ENCODE assay signal across 8 mouse cellular contexts in the genomic region with DNA sequence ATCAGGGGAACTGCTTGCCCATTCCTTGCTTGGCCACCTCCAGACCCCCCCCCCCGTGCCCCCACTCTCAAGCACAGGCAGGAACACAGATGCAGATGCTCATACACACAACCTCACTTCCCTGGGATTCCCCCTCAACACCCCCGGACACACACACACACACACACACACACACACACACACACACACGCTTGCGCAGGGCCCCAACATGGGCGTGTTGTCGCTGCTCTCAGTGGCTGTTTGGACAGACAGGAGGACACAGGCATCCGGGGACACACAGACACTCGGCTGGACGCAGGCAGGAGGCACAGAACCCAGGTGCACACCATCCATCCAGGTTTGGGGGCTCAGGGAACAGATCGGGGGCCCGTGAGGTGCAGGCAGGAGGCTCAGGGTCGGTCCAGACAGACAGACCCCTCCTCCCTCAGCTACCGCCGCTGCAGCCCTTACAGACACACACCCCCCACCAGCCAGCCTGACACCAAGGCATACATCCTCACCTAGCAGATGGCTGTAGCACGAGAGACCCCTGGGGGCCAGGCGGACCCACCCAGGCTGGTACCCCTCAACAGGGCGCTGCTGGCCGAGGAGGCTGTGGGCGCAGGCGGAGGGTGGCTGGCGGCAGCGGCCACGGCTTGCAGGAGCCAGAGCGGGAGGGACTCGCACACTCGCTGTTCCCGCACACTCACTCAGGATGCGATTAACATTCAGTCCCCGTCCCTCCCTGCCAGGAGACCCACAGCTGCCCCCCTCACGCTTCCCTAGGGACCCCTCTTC. TPM values are rescaled to one million over a fixed set of nuclear protein-coding genes. Genes with fewer than 3 reads are reported as not detected.
DNase-seq lines count a peak whose midpoint lies in the region; ATAC-seq and TF ChIP-seq lines count a peak whose summit lies in the region.

No protein-coding gene starts in this region.

- H3K27me3 ChIP-seq in heart, embryonic 16.5 days (ENCODE audit: control insufficient read depth, insufficient read depth, low read length), result peaks cover 41% of the 10 kb centered on the region
- peaks cover 63% of the 10 kb centered on the region for H3K27me3 ChIP-seq in midbrain, embryonic 12.5 days

- intact Hi-C loops in left cerebral cortex, postnatal 4 days (cut with DNase I), result loop anchor here (5.0 kb wide), 1 partner anchor 137 kb away; no protein-coding TSS in a partner anchor

- WGBS in heart, embryonic 16.5 days, result 3% methylated on average over 30 of the region's 30 CpGs
- WGBS in midbrain, embryonic 12.5 days, result 2% methylated on average over 30 of the region's 30 CpGs

- H3K4me2 ChIP-seq in heart, embryonic 16.5 days (ENCODE audit: low read depth, low read length), result peak overlapping the region; percentile 59
- peak overlapping the region; percentile 53 for H3K4me2 ChIP-seq in midbrain, embryonic 12.5 days (replicated peaks)

- no peak overlapping the region for H3K27ac ChIP-seq in cortical plate, adult 2 months (ENCODE audit: insufficient read depth, low read length)
- H3K27ac ChIP-seq in heart, embryonic 16.5 days (ENCODE audit: low read length), result no peak overlapping the region
- H3K27ac ChIP-seq in midbrain, embryonic 12.5 days (replicated peaks), result no peak overlapping the region

- H3K4me1 ChIP-seq in cortical plate, adult 2 months (ENCODE audit: control insufficient read depth, insufficient read depth, low read length), result peaks cover 5% of the 10 kb centered on the region; the same call in 1 of the 2 replicates
- H3K4me1 ChIP-seq in heart, embryonic 16.5 days (ENCODE audit: control insufficient read depth, insufficient read depth, low read length), result peaks cover 36% of the 10 kb centered on the region
- peaks cover 60% of the 10 kb centered on the region for H3K4me1 ChIP-seq in midbrain, embryonic 12.5 days

- H3K4me3 ChIP-seq in cortical plate, adult 2 months (ENCODE audit: insufficient read depth, low read length), result peak overlapping the region; percentile 48
- peak overlapping the region; percentile 25 for H3K4me3 ChIP-seq in heart, embryonic 16.5 days (ENCODE audit: low read length)
- peak overlapping the region; percentile 34 for H3K4me3 ChIP-seq in midbrain, embryonic 12.5 days

- no peak for TF ChIP-seq POLR2A in cortical plate, adult 2 months (IDR thresholded peaks at IDR 0.05; ENCODE audit: extremely low read depth, insufficient read depth, low read length)

- 0 out of 2 replicates have a peak overlapping the region, but pooled peaks have one; percentile 42 for H3K9ac ChIP-seq in heart, embryonic 16.5 days (ENCODE audit: low read length)
- peak overlapping the region; percentile 58 for H3K9ac ChIP-seq in midbrain, embryonic 12.5 days (replicated peaks)

- H3K36me3 ChIP-seq in heart, embryonic 16.5 days (ENCODE audit: control insufficient read depth, insufficient read depth), result peaks cover 12% of the 10 kb centered on the region
- peaks cover 14% of the 10 kb centered on the region for H3K36me3 ChIP-seq in midbrain, embryonic 12.5 days

- peak; percentile 37 for DNase-seq in left cerebral cortex, postnatal 4 days
- no peak for DNase-seq in left cerebral cortex, adult 11 months (ENCODE audit: low spot score)
- DNase-seq in yolk sac, embryonic 10.5 days (ENCODE audit: low spot score), result no peak

- no peak for ATAC-seq in heart, embryonic 16.5 days (replicated peaks; ENCODE audit: extremely low read depth, insufficient read depth, low FRiP score)
- no peak for ATAC-seq in midbrain, embryonic 12.5 days (ENCODE audit: low FRiP score, low read depth)
- ATAC-seq in inflammation-experienced regulatory T-cells, adult 6 months, result no peak
- ATAC-seq in granulocyte monocyte progenitor cell, adult 5-6 weeks (replicated peaks; ENCODE audit: poor library complexity, severe bottlenecking), result no peak

- no peak for TF ChIP-seq CTCF in cortical plate, adult 2 months (IDR thresholded peaks at IDR 0.05; ENCODE audit: extremely low read depth, insufficient read depth, low read length)

- no peaks in the 10 kb centered on the region for H3K9me3 ChIP-seq in heart, embryonic 16.5 days (replicated peaks; ENCODE audit: control insufficient read depth, low read length)
- H3K9me3 ChIP-seq in midbrain, embryonic 12.5 days, result no peaks in the 10 kb centered on the region

RNA-seq across cellular contexts. Expression of a gene that starts 2.1 kb away (rescaled TPM):
- total RNA-seq in left cerebral cortex, postnatal 4 days (2021), result 100 to 1,000 TPM in 1 of 2 experiments, 10 to 100 TPM in 1; 98.9 to 109 TPM
- polyA plus RNA-seq in cortical plate, adult 2 months (2012; rRNA removed), result 106 and 107 TPM in 2 replicates
- 64.9 and 76.1 TPM in 2 replicates for polyA plus RNA-seq in heart, embryonic 16.5 days (2015; fragmentation: Nextera tagmentation; extraction: Ambion mirVana)
- polyA plus RNA-seq in midbrain, embryonic 12.5 days (2016; fragmentation: Nextera tagmentation; extraction: Ambion mirVana), result 40.6 and 54.6 TPM in 2 replicates
- 10 to 100 TPM; 18.9 to 39.3 (median 36.9) TPM for polyA plus RNA-seq in inflammation-experienced regulatory T-cells, adult 6 months (2017; shearing (Covaris generic))
- 123 and 143 TPM in 2 replicates for total RNA-seq in granulocyte monocyte progenitor cell, adult 5-6 weeks (2014; fragmentation: Nextera tagmentation)
- total RNA-seq in granulocyte monocyte progenitor cell, adult 5-6 weeks (2017), result 65.2 and 72.5 TPM in 2 replicates

RNA-seq across cellular contexts. Expression of a gene that starts 7.7 kb away (rescaled TPM):
- total RNA-seq in left cerebral cortex, postnatal 4 days (2021), result 10 to 100 TPM; 31.9 to 39.5 TPM
- polyA plus RNA-seq in cortical plate, adult 2 months (2012; rRNA removed), result 9.0 and 10.0 TPM in 2 replicates
- polyA plus RNA-seq in heart, embryonic 16.5 days (2015; fragmentation: Nextera tagmentation; extraction: Ambion mirVana), result 0.14 and 0.17 TPM in 2 replicates
- polyA plus RNA-seq in midbrain, embryonic 12.5 days (2016; fragmentation: Nextera tagmentation; extraction: Ambion mirVana), result 0.60 and 1.0 TPM in 2 replicates
- polyA plus RNA-seq in inflammation-experienced regulatory T-cells, adult 6 months (2017; shearing (Covaris generic)), result not detected
- total RNA-seq in granulocyte monocyte progenitor cell, adult 5-6 weeks (2014; fragmentation: Nextera tagmentation), result 0.15 TPM in 1 of 2 replicates, not detected in the other
- total RNA-seq in granulocyte monocyte progenitor cell, adult 5-6 weeks (2017), result 0.09 TPM in 1 of 2 replicates, not detected in the other

RNA-seq across cellular contexts. Expression of a gene that starts 26.0 kb away (rescaled TPM):
- under 1 TPM in 1 of 2 experiments, not detected in 1; 0.52 TPM for total RNA-seq in left cerebral cortex, postnatal 4 days (2021)
- 0.31 TPM in 1 of 2 replicates, not detected in the other for polyA plus RNA-seq in cortical plate, adult 2 months (2012; rRNA removed)
- 0.91 and 1.4 TPM in 2 replicates for polyA plus RNA-seq in heart, embryonic 16.5 days (2015; fragmentation: Nextera tagmentation; extraction: Ambion mirVana)
- polyA plus RNA-seq in midbrain, embryonic 12.5 days (2016; fragmentation: Nextera tagmentation; extraction: Ambion mirVana), result 0.34 and 0.42 TPM in 2 replicates
- under 1 TPM in 1 of 3 experiments, not detected in 2; 0.52 TPM for polyA plus RNA-seq in inflammation-experienced regulatory T-cells, adult 6 months (2017; shearing (Covaris generic))
- total RNA-seq in granulocyte monocyte progenitor cell, adult 5-6 weeks (2014; fragmentation: Nextera tagmentation), result 3.7 and 4.0 TPM in 2 replicates
- total RNA-seq in granulocyte monocyte progenitor cell, adult 5-6 weeks (2017), result 0.41 TPM in 1 of 2 replicates, not detected in the other

RNA-seq across cellular contexts. Expression of a gene that starts 26.3 kb away (rescaled TPM):
- total RNA-seq in left cerebral cortex, postnatal 4 days (2021), result 10 to 100 TPM; 16.8 to 19.7 TPM
- 32.5 and 35.0 TPM in 2 replicates for polyA plus RNA-seq in cortical plate, adult 2 months (2012; rRNA removed)
- 8.8 TPM in 2 replicates for polyA plus RNA-seq in heart, embryonic 16.5 days (2015; fragmentation: Nextera tagmentation; extraction: Ambion mirVana)
- 4.4 and 4.9 TPM in 2 replicates for polyA plus RNA-seq in midbrain, embryonic 12.5 days (2016; fragmentation: Nextera tagmentation; extraction: Ambion mirVana)
- 1 to 10 TPM; 3.7 to 7.0 (median 5.0) TPM for polyA plus RNA-seq in inflammation-experienced regulatory T-cells, adult 6 months (2017; shearing (Covaris generic))
- total RNA-seq in granulocyte monocyte progenitor cell, adult 5-6 weeks (2014; fragmentation: Nextera tagmentation), result 14.5 and 21.2 TPM in 2 replicates
- 9.5 and 12.5 TPM in 2 replicates for total RNA-seq in granulocyte monocyte progenitor cell, adult 5-6 weeks (2017)

RNA-seq across cellular contexts. Expression of a gene that starts 39.7 kb away (rescaled TPM):
- total RNA-seq in left cerebral cortex, postnatal 4 days (2021), result 10 to 100 TPM; 31.8 to 35.5 TPM
- polyA plus RNA-seq in cortical plate, adult 2 months (2012; rRNA removed), result 15.7 and 17.5 TPM in 2 replicates
- 38.1 and 40.2 TPM in 2 replicates for polyA plus RNA-seq in heart, embryonic 16.5 days (2015; fragmentation: Nextera tagmentation; extraction: Ambion mirVana)
- polyA plus RNA-seq in midbrain, embryonic 12.5 days (2016; fragmentation: Nextera tagmentation; extraction: Ambion mirVana), result 50.1 and 50.2 TPM in 2 replicates
- 10 to 100 TPM; 16.5 to 29.3 (median 27.2) TPM for polyA plus RNA-seq in inflammation-experienced regulatory T-cells, adult 6 months (2017; shearing (Covaris generic))
- total RNA-seq in granulocyte monocyte progenitor cell, adult 5-6 weeks (2014; fragmentation: Nextera tagmentation), result 30.9 and 33.6 TPM in 2 replicates
- total RNA-seq in granulocyte monocyte progenitor cell, adult 5-6 weeks (2017), result 21.9 and 27.3 TPM in 2 replicates
